Mouse (Mus musculus) CD4-positive, CD25-positive, alpha-beta regulatory T cell, adult 2 months (primary cell): ENCODE results near the gene Mrpl44.
A peak's percentile ranks its signal among the peaks of the same experiment; 100 is the strongest.

ENCODE experiments used
- DNase-seq: peaks from one replicate; pipeline ENCODE4 v3.0.0-alpha.2; 2012; ENCODE audit warnings: low read depth, low spot score

Mrpl44 gene

DNA sequence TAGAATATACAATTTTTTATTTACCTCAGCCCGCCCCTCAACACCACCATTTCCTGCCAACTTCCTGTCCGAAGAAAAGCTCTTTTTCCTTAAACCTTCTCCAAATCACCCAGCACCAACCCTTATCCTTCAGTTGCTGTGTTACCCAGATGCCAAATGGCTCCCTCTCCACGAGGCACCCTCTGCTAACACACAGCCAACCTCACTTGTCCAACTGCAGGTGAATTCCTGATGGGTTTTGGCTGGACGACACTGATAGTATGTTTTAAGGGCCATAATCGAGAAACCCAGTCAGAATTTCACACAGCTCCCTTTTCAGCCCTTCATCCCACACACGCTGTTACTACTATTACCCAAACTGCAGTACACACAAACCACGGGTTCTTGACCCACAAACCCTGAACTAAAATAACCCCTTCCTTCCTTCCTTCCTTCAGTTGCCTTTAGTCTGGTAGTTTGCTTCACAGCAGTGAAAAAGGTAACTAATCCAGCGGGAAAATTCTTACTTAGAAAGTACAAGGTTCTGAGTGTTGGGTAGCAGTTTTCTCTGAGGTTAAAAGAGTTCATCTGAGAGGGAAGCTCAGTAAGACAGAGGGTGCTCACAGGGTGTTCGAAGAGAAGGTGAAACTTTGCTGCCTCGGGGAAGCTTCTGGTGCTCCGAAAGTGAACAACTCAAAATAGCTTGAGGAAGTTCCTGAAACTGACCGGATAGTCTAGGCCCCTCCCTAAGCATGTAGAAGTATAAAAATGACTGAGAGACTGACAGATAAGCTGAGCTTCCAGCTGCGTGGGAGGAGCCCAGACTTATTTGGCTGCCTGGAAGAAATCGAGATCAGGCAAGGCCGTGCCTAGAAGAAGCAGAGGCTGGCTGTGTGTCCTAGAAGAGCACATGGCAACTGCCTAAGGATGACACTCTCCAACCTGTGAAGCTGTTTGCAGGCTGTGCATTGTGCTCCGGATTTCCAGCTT is 13.3 kb upstream of the Mrpl44 start:
- peak; percentile 19 for DNase-seq

DNA sequence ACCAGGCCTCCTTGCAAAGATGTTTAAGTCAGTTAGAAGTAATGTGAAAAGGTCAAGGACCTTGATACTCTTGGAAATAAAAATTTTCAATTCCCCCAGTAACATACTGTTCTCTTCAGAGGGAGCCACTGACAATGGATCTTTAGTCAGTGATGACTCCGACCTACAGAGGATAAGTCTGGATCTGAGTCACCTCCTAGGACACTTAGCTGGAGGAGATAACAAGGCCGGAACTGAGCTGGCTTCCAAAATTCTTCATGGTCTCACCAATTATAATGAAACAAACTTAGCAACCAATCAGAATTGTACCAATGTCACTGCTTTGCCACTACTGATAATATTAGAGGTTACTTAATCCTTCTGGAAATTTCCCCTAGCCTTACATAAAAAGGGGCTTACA is 11.8 kb upstream of the Mrpl44 start:
- no peak for DNase-seq

DNA sequence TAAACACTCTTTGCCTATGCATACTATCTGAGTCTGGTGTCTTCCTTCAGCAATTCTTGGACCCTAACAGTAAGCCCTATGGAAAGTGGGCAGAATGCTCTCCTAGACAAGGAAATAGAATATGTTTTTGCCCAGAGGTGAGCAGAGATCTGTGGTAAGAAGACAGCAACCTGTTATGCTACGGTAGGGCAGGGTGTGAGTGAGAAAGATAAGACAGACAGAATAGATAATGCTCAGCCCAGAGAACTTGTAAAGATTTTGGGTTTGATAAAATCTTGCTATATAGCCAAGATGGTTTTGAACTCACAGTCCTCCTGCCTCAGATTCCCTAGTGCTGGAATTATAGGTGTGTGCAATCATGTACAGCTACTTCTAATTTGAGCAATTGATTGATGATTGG is 11.3 kb upstream of the Mrpl44 start:
- no peak for DNase-seq

DNA sequence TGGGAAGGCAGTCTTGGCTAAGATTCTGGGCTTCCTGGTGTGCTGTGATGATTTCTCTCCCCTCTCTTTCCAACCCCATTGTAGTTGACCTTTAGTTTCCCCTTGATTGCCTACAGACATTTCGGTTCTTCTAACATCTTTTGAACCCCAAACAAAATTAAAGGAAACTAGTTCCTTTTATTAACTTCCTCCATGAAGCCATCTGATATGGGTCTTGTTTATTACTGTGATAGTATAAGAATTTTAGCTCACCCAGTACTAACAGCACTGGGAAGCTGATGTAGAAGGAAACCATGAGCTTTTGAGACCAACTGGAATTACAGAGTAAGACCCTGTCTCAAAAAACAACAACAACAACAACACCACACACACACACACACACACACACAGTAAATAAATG is 7.6 kb upstream of the Mrpl44 start:
- DNase-seq = no peak

DNA sequence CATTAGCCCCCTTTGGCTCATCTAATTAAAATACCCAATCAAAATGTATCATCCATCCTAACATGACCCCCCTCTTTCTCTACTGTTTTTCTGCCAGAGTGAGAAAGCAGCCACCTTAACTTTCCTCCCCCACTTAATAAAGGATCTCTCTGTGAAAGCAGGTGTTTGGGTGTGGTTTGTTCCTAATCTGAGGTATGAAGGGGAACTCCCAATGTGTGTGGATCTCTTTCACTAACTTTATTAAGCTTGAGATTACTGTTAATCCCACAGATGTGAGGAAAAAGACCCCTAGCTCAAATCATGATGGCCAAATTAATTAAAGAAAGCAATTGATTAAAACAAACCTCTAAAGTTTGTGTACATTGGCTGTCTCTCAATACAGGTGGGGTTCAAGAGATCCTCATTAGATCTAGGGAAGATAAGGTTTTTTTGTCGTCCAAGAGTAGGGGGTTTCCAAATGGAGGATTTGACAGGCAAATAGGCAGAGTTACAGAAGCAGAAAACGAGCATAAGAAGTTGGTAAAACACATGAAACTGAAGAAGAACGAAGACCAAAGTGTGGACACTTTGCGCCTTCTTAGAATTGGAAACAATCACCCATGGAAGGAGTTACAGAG is 1.5 kb upstream of the Mrpl44 start:
- no peak for DNase-seq

DNA sequence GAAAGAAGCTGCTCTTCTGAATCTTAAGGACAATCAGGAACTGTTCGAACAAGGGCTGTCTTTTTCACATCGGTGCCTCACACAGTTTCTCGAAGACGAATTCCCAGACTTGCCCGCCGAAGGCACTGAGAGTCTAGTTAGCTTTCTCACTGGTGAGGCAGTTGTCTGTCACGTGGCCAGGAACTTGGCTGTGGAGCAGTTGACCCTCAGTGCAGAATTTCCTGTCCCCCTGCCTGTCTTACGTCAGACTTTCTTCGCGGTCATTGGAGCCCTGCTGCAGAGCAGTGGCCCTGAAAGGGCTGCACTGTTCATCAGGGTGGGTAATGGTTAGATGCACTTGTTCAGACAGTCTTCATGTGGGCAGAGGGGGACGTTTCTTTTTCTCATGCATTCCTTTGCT is 2.2 kb downstream of the Mrpl44 start:
- no peak for DNase-seq

DNA sequence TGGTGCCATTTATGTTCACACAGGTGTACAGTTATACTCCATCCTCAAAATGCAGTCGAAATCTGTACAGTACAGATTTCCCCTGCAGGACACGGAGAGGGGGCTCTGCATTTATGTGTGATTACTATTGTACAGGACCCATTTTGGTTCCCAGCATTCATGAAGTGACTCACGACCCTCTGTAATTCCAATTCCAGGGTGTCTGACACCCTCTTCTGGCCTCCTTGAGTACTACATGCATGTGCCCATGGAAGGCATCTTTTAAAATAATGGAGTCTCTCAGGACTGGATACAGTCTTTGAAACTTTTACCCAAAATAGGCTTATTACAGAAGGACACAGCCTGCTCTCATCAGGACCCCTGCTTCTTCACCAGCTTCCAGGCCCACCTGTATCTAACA is 6.6 kb downstream of the Mrpl44 start:
- peak; percentile 42 for DNase-seq

DNA sequence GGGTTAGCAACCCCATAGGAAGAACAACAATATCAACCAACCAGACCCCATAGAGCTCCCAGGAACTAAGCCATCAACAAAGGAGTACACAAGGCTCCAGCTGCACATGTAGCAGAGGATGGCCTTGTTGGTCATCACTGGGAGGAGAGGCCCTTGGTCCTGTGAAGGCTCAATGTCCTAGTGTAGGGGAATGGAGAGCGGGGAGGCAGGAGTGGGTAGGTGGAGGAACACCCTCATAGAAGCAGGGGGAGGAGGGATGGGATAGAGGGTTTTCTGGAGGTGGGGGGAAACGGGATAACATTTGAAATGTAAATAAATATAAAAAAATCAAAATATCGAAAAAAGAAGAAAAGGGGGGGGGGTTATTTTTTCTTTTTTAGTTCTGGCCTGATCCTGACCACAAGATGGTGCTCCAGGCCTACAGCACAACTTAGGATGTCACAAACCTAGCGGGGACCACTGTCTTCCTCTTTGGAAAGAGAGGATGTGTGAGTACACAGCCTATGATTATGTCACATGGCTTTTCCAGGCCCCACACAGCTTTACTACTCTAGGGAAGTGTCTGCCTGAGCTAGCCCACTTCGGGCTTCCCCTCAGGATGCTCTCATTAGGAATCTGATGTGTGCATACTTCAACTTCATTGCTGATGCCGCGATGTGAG is 10.6 kb downstream of the Mrpl44 start:
- DNase-seq = peak; percentile 21

DNA sequence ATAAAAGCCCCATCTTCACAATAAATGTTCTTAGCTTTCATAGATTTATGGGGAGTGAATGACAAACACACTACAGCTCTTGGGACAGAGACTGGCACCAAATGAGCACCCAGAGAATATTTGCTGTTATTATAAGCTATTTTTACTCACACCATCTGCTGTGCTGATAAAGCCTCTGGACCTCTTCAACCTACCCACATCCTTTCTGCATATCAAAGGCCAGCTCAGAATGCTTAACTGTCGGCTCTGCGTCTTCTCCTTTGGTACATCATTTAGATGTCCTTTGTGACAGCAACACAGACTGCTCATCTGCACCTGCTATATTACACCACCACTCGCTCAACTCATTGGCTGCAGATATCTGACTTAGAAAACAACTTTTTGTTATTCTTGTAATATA is 21.3 kb downstream of the Mrpl44 start:
- no peak for DNase-seq

DNA sequence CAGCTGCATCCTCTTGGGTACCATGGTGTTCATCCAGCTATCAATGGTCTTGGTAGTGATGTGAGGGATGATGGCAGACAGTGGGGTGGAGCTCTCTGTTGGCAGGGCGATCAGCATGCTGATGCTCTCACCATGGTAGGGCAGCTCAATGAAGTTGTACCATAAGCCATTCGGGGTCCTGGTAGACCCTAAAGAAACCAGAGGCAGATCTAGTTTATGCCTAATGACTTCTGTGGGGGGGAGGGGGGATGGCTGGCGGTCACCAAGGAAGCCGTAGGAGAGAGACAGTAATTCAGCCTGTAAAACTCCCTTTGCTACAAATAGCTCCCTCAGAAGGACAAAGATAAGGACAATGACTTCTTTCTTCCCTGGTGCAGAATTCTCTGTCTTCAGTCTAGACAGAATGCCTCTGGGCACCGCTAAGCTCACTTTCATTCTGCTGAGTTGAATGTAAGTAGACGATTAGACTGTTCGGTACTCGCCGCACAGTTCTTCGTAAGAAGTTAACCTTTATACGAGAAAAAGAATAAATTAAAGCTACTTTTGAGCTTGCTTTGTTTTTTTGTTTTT is 27.1 kb downstream of the Mrpl44 start:
- no peak for DNase-seq

DNA sequence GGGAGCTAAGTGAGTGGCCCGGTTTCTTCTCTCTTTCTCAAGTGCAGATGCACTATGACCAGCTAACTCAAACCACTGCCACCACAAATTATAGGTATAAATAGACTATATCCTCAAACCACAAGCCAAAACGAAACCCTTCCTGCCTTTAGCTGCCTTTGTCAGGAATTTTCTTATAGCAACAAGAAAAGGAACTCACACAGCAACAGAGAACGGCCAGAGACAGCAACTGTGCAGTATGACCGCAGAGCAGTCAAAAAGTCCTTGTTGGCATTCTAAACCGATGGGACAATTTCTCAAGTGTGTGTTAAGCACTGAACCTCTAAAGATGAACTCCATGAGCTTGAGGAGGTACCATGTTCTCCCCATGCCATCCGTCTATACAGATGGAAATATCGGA is 27.8 kb downstream of the Mrpl44 start:
- no peak for DNase-seq

DNA sequence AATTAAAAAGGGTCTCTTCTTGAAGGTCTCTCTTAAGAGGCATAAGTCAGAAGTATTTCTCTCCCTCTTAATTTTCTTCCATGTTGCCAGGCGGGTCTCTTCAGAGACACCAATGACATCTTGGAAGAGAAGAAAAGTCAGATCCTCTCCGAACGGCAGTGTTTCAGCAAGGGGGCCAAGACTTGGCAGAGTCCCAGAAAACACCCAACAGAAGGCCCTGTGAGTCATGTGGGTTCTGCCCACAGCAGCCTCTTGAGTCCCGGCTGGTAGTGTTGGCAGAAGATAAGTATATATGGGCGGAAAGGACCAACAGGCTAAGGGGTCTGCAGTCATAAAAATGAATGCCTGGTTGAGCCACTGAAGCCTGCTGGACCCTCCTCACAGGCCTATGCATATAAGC is 31.0 kb downstream of the Mrpl44 start:
- DNase-seq = no peak

DNA sequence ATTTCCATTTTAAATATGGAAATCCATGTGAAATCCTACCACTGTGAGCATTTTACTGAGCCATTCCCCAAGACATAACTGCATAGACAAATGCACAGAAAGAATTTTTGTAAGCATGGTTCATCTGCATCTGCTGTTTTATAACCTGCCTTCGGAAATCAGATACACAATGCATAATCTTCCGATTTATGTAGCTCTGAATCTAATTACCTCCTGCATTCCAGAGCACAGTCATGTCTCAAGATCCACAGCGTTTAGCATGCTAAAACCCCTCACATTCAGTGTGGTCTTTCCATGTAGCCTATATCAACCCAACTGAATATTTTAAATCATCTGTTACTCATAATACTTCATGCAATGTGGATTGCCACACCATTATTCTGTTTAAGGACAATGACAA is 33.6 kb downstream of the Mrpl44 start:
- DNase-seq = no peak

DNA sequence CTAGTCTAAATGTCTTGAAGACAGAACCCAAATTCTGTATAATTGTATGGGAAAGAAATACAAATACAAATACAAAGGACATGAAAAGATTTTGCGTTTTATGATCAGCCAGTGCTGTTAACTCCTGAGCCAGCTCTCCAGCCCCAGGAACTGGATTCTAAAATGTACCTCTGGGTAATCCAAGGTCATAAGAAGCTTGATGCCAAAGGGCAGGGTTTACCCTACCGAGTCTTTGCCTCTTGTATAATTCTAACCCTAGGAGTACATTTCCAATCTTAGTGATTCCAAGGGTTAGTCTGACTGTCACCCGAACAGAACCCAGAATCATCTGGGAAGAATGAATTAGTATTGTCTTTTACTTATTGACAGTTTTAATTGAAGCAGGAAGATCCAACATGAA is 39.6 kb downstream of the Mrpl44 start:
- no peak for DNase-seq

DNA sequence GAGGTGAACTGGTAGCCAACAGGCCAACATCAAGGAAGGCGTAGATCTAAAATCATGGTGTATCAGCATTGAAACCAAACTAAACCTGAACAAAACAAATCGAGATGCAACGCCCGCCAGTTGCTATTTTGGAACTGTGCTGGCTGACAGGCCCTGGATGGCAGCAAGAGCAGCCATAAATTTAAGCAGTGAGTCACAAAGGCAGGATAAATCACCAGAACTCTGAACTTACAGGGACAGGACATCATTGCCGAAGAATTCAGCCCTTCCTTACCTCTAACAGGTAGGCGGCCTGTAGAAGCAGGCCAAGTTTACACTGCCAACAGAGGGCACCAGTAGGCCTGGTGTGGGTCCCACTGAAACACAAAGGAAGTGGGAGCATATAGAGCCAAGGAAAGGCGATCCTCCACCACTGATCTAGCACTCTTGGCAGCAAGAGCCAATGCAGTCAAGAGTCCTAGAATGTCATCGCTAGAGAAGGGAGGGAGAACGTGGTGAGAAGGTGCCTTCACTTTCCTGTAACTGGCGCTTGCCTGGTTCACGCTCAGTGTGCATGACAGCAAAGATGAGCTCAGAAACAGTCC is 43.6 kb downstream of the Mrpl44 start:
- DNase-seq = no peak

DNA sequence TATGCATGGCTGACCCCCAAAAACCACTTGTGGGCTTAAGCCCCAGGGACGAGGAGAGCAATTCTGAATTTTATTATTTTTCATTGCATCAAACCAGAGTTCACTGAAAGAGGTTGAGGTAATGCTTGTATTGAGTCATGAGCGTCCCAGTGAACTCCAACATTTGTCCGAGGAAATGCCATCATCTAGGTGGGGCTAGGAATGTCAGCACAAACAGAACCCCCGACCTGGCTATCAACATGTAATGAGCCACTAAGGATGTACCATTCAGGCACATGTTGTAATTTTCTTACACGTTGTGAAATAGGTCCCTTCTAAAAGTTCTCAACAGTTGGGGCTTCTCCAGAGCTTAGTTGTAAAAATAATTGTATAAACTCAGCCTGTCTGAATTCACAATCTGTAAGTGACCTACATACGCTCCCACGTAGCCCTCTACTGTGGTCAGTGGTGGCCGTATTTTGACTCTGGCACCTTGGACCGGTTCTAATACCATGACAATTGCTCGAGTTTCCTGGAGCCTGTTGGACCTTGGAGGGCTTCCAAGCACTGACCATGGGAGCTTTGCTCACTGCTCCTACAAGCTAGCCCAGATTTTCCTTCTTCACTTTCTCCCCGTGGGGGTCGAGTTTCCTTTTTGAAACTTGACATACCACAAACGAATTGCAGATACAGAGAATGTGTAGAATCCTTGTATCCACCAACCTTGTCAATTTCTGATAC is 47.1 kb downstream of the Mrpl44 start:
- no peak for DNase-seq

DNA sequence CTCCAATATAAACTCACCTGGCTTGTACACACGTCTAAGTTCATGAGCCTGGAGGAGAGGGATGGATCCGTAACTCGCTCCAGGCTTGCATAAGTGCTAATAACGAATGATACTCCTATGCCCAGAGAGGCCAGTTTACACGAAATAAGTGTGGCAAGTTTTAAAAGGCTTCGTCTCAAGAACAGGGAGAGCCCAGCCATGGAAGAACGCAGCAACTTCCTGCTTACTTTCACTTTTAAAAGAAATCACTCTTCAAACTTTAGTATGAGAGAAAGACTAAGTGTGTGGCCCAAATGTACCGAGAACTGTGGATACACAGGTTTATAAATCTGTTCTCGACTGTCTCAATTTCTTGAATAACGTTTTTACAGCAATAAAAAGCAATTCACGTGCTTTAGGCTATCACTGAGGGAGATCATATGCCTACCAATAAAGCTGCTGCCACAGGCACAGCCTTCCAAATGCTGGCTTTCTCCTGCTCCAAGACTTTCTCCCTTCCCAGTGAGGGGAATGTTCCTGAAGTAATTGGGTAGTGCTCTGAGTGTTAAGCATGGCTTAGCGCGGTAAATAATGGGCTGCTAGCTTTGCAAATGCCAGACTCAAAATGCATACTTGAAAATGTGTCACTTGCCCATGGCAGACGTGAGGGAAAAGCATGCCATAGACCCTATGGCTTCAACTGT is 48.3 kb downstream of the Mrpl44 start:
- DNase-seq = peak; percentile 6
